Mouse (Mus musculus): ENCODE results near the gene Erg28. TPM values are rescaled to one million over a fixed set of nuclear protein-coding genes. Genes with fewer than 3 reads are reported as not detected.

Gene Erg28
- total and polyA plus RNA-seq, 3 experiments = 55.6 to 76.3 TPM; not detected in 1

DNA sequence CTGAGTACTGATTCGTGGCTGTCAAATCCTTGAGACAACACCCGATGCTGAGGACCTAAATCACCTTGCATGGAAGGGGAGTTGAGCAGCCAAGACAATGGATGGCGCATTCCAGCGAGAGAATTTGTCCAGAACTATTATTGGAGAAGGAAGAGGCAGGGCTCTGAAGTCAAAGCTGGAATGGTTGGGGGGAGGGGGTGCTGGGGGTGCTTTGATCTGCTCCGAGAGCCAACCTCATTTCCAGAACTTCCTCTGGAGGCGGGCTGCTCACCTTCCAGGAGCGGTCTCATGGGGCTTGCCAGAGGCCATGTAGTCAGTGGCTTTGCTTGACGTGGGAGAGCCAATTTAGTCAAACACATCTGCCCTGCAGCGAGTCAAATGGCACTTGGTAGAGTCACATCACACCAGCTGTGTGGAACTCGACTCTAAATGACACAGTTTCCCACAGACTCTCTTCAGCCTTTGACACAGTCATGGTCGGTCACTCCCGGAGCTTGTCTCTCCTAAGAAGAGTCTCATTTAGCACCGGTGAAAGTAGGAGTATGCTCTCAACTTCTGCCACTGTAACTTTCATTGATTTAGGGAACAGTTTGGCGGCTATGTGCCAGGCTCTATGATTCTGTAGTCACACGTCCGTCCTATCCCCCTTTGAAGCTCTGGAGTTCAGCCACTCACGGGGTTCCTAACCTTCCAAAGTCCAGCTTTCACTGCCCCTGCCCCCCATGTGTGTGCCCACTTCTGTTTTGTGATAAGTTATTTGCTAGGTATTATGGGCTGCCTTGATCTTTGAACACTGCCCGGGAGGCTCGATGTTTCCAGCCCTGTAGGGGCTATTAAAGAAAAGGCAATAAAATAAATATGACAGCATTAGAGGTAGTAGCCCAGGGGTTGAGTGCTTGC lies 39.2 kb downstream of the Erg28 start:
- Histone ChIP-seq H3K4me1 (ENCODE audit: control insufficient read depth in 1 of 2, insufficient read depth in 2 of 2, low read length in 2 of 2) (no peaks in the 10 kb centered on the region), H3K79me2 (ENCODE audit: control insufficient read depth, insufficient read depth, low read length, poor library complexity) (no peaks in the 10 kb centered on the region), H3K27ac (ENCODE audit: control insufficient read depth, low read depth, low read length) (no peak overlapping the region), H3K36me3 (ENCODE audit: control insufficient read depth in 1 of 2, insufficient read depth in 2 of 2, low read length in 2 of 2) (no peaks in the 10 kb centered on the region), H3K4me3 (ENCODE audit: control insufficient read depth in 1 of 2, insufficient read depth in 1 of 2, low read depth in 2 of 2, low read length in 2 of 2) (no peak overlapping the region), H3K27me3 (ENCODE audit: control insufficient read depth in 1 of 2, insufficient read depth in 2 of 2, low read length in 2 of 2) (no peaks in the 10 kb centered on the region; a peak in 2 of 4 replicates), H3K9me3 (replicated peaks; ENCODE audit: insufficient read depth, low read length) (no peaks in the 10 kb centered on the region), H3K9ac (ENCODE audit: control insufficient read depth, low read depth, low read length, poor library complexity, severe bottlenecking) (no peak overlapping the region)
- no peak for TF ChIP-seq MXI1 (IDR thresholded peaks at IDR 0.05; ENCODE audit: low read depth, low read length)
- no peak for TF ChIP-seq TAL1 (IDR thresholded peaks at IDR 0.05; ENCODE audit: low read length)
- no peak for TF ChIP-seq CTCF (IDR thresholded peaks at IDR 0.05 in 2 of 3, conservative IDR thresholded peaks at IDR 0.05 in 1 of 3; ENCODE audit: control insufficient read depth in 1 of 3, insufficient read depth in 1 of 3, low read depth in 2 of 3, low read length in 3 of 3, poor library complexity in 1 of 3, severe bottlenecking in 1 of 3)
- no peak for TF ChIP-seq GABPA (IDR thresholded peaks at IDR 0.05; ENCODE audit: low read depth, low read length)
- TF ChIP-seq MAZ (IDR thresholded peaks at IDR 0.05; ENCODE audit: low read depth, low read length) = no peak
- TF ChIP-seq ELF1 (IDR thresholded peaks at IDR 0.05; ENCODE audit: low read depth, low read length) = no peak
- no peak for TF ChIP-seq BHLHE40 (IDR thresholded peaks at IDR 0.05; ENCODE audit: borderline replicate concordance, low read depth, low read length)
- no peak for TF ChIP-seq MEF2A (IDR thresholded peaks at IDR 0.05; ENCODE audit: extremely low read depth, insufficient replicate concordance, low read depth, low read length, poor library complexity, severe bottlenecking)
- no peak for TF ChIP-seq ZKSCAN1 (IDR thresholded peaks at IDR 0.05; ENCODE audit: low read depth, low read length)
- DNase-seq (ENCODE audit: low read depth, low spot score) = no peak

DNA sequence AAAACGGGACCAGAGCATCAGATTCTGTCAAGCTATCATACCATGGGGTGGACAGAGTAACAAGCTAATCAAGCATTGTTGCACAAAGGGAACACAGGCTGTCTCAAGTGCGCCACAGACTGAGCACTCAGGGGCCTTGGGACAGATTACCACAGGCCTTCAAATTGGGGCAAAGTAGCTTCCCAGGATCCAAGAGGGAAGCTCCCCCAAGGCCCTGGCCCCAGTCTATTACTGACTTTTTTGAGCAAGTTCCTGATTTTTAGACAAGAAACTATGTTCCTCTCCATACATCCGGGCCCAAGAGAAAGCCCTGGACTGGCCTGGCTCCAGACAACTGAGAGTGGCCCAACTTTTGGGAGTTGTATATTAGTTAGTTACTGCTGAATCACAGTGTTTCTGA lies 42.7 kb downstream of the Erg28 start:
- H3K27ac ChIP-seq (ENCODE audit: control insufficient read depth, low read depth, low read length) = no peak overlapping the region
- no peaks in the 10 kb centered on the region for H3K79me2 ChIP-seq (ENCODE audit: control insufficient read depth, insufficient read depth, low read length, poor library complexity)
- no peak for DNase-seq (ENCODE audit: low read depth, low spot score)
- no peak overlapping the region for H3K9ac ChIP-seq (ENCODE audit: control insufficient read depth, low read depth, low read length, poor library complexity, severe bottlenecking)
- peaks cover 1 to 3% of the 10 kb centered on the region in 2 experiments; a peak in 3 of 4 replicates for H3K27me3 ChIP-seq (ENCODE audit: control insufficient read depth in 1 of 2, insufficient read depth in 2 of 2, low read length in 2 of 2)
- no peak for TF ChIP-seq MYB (IDR thresholded peaks at IDR 0.05; ENCODE audit: low read depth, low read length)
- TF ChIP-seq CHD1 (IDR thresholded peaks at IDR 0.05; ENCODE audit: low read depth, low read length) = no peak
- no peak for TF ChIP-seq POLR2AphosphoS2 (IDR thresholded peaks at IDR 0.05; ENCODE audit: low read length)
- TF ChIP-seq JUND (IDR thresholded peaks at IDR 0.05; ENCODE audit: low read depth, low read length) = no peak
- no peak for TF ChIP-seq CTCF (IDR thresholded peaks at IDR 0.05 in 2 of 3, conservative IDR thresholded peaks at IDR 0.05 in 1 of 3; ENCODE audit: control insufficient read depth in 1 of 3, insufficient read depth in 1 of 3, low read depth in 2 of 3, low read length in 3 of 3, poor library complexity in 1 of 3, severe bottlenecking in 1 of 3)
- TF ChIP-seq EP300 (IDR thresholded peaks at IDR 0.05; ENCODE audit: low read depth in 1 of 2, low read length in 2 of 2) = no peak
- TF ChIP-seq ZKSCAN1 (IDR thresholded peaks at IDR 0.05; ENCODE audit: low read depth, low read length) = no peak
- no peak for TF ChIP-seq MAFK (IDR thresholded peaks at IDR 0.05; ENCODE audit: borderline replicate concordance, low read depth, low read length)
- TF ChIP-seq POLR2A (IDR thresholded peaks at IDR 0.05; ENCODE audit: control insufficient read depth in 1 of 2, insufficient read depth in 1 of 2, low read depth in 1 of 2, low read length in 2 of 2, poor library complexity in 1 of 2) = no peak
- no peak for TF ChIP-seq USF1 (IDR thresholded peaks at IDR 0.05; ENCODE audit: low read depth, low read length)
- no peak for TF ChIP-seq CHD2 (IDR thresholded peaks at IDR 0.05; ENCODE audit: low read length)
- TF ChIP-seq ZC3H11A (IDR thresholded peaks at IDR 0.05; ENCODE audit: low read depth, low read length) = no peak
- no peak for TF ChIP-seq MYC (IDR thresholded peaks at IDR 0.05; ENCODE audit: low read depth, low read length)
- no peak for TF ChIP-seq ETS1 (IDR thresholded peaks at IDR 0.05; ENCODE audit: low read depth, low read length)
- no peak for TF ChIP-seq NRF1 (IDR thresholded peaks at IDR 0.05; ENCODE audit: insufficient read depth, low read depth, low read length, poor library complexity, severe bottlenecking)
- no peak for TF ChIP-seq RAD21 (IDR thresholded peaks at IDR 0.05; ENCODE audit: low read depth, low read length)
- no peak for TF ChIP-seq MEF2A (IDR thresholded peaks at IDR 0.05; ENCODE audit: extremely low read depth, insufficient replicate concordance, low read depth, low read length, poor library complexity, severe bottlenecking)
- no peaks in the 10 kb centered on the region for H3K4me1 ChIP-seq (ENCODE audit: control insufficient read depth in 1 of 2, insufficient read depth in 2 of 2, low read length in 2 of 2)
- no peak overlapping the region for H3K4me3 ChIP-seq (ENCODE audit: control insufficient read depth in 1 of 2, insufficient read depth in 1 of 2, low read depth in 2 of 2, low read length in 2 of 2)
- H3K9me3 ChIP-seq (replicated peaks; ENCODE audit: insufficient read depth, low read length) = no peaks in the 10 kb centered on the region
- no peaks in the 10 kb centered on the region for H3K36me3 ChIP-seq (ENCODE audit: control insufficient read depth in 1 of 2, insufficient read depth in 2 of 2, low read length in 2 of 2)

Measured in MEL (cell line).